Mouse (Mus musculus) monocyte, adult 5-6 weeks (primary cell): Measurements from ENCODE around the gene Gm8068. TPM values are rescaled to one million over a fixed set of nuclear protein-coding genes. Genes with fewer than 3 reads are reported as not detected.
"Not testable (repeated sequence)": the region's sequence is repeated elsewhere in the genome, so short reads cannot be mapped to it uniquely, and the experiment has no call there.

Experiments
- ATAC-seq: fragments of 153-309, 156-312 bp; replicated peaks from 2 replicates; pipeline ENCODE4 v1.8.0; 2017; ENCODE audit warnings: mild to moderate bottlenecking; ENCODE audit not compliant: low TSS enrichment, insufficient number of reproducible peaks, severe bottlenecking, poor library complexity, low FRiP score
- total RNA-seq: library from RNA; stranded (forward); fragments of 200-1000, 200-491, 200-594 nt; gene quantifications from 3 replicates; pipeline ENCODE4 v1.2.3, GENCODE M21; 2017

Gene Gm8068
- not detected in 3 replicates for total RNA-seq

GRCm38 (mm10) chr14:41701785-41702184, at the start of gene Gm8068:
TSS of gene Gm8068 (minus strand) at chr14:41701885.
- not testable (repeated sequence) for ATAC-seq

- ATAC-seq, result not testable (repeated sequence)
These were observed 48.8 kb upstream of the Gm8068 start, which contains the start of gene Gm7929 for GRCm38 (mm10) chr14:41750514-41750913. TSS of gene Gm7929 (minus strand) at chr14:41750614.

GRCm38 (mm10) chr14:41723437-41723836, 21.8 kb upstream of the Gm8068 start:
- not testable (repeated sequence) for ATAC-seq

DNA sequence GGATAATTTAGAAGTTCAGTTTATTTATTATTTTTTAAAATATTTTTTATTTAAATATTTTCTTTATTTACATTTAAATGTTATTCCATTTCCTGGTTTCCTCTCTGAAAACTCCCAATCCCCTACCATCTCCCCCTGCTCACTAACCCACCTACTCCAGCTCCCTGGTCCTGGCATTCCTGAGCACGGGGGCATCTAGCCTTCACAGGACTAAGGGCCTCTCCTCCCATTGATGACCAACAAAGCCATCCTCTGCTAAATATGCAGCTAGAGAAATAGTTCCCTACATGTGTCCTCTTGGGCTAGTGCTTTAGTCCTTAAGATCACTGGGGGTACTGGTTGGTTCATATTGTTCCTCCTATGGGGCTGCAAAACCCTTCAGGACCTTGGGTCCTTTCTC, 15.5 kb upstream of the Gm8068 start:
- ATAC-seq, result not testable (repeated sequence)

DNA sequence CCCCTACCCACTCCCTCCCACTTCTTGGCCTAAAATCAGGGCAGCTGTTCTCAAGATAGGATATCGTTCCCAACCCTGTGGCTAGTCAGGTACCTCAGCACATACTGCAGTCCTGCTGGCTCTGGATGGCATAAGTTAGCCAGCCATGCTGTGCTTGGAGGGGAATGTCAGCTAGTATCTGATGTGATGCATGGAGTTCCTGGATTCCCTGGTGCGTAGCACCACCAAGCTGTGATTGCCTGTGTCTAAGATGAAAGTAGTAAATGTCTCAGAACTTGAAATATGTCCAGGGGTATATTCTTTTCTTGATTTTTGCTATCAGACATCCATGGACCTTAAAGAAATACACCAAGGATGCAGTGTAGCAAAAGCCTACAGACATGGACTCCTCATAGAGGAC, 53.5 kb downstream of the Gm8068 start:
- not testable (repeated sequence) for ATAC-seq

Other genes with a start within 250 kb of the Gm8068 start
- gene Gm7954, start 248.4 kb downstream of the Gm8068 start, total RNA-seq, result not detected in 3 replicates
- not detected in 3 replicates for gene Gm3486, start 212.4 kb downstream of the Gm8068 start, total RNA-seq
- not detected in 3 replicates for gene Gm7970, start 146.3 kb downstream of the Gm8068 start, total RNA-seq
- gene 1700049E17Rik2, start 128.7 kb downstream of the Gm8068 start, total RNA-seq, result not detected in 3 replicates
- gene Gm3072, start 77.3 kb downstream of the Gm8068 start, total RNA-seq, result not detected in 3 replicates
- not detected in 3 replicates for gene Gm3676, start 55.4 kb downstream of the Gm8068 start, total RNA-seq
- not detected in 3 replicates for gene Gm7929, start 48.7 kb upstream of the Gm8068 start, total RNA-seq
- gene Gm47189, start 70.6 kb upstream of the Gm8068 start, total RNA-seq, result not detected in 3 replicates
- not detected in 3 replicates for gene Gm7980, start 205.4 kb upstream of the Gm8068 start, total RNA-seq
- not detected in 3 replicates for gene 1700049E17Rik1, start 223.1 kb upstream of the Gm8068 start, total RNA-seq
- not detected in 3 replicates for gene 1700024B05Rik, start 242.1 kb upstream of the Gm8068 start, total RNA-seq